Mouse (Mus musculus) liver, embryonic 11.5 days (tissue): ENCODE data around the gene Enho. TPM values are rescaled to one million over a fixed set of nuclear protein-coding genes. Genes with fewer than 3 reads are reported as not detected.

Experiments
- polyA plus RNA-seq: library from polyadenylated mRNA; unstranded; fragments of >200 nt; fragmentation: Nextera tagmentation; extraction: Ambion mirVana; gene quantifications from 2 replicates; pipeline ENCODE4 v1.2.1, GENCODE M21; 2014

Enho gene
- polyA plus RNA-seq, 1 experiment from 2014 or later = 3.7 TPM

Other genes with a start within 250 kb of the Enho start
- gene Kif24, start 175.4 kb downstream of the Enho start, polyA plus RNA-seq = 6.2 and 8.6 TPM in 2 replicates
- 45.5 and 49.0 TPM in 2 replicates for gene Nudt2, start 175.2 kb downstream of the Enho start, polyA plus RNA-seq
- gene AI464131, start 137.2 kb downstream of the Enho start, polyA plus RNA-seq = 1.5 TPM in 2 replicates
- 0.43 TPM in 1 of 2 replicates, not detected in the other for gene 1110017D15Rik, start 123.0 kb downstream of the Enho start, polyA plus RNA-seq
- 1.4 and 2.0 TPM in 2 replicates for gene Fam219a, start 70.8 kb downstream of the Enho start, polyA plus RNA-seq
- 1.6 TPM in 2 replicates for gene Dnaic1, start 70.5 kb downstream of the Enho start, polyA plus RNA-seq
- gene Cntfr, start 56.8 kb upstream of the Enho start, polyA plus RNA-seq = 5.2 and 6.0 TPM in 2 replicates
- 66.8 and 72.9 TPM in 2 replicates for gene Il11ra1, start 59.7 kb upstream of the Enho start, polyA plus RNA-seq
- 67.8 and 71.2 TPM in 2 replicates for gene Rpp25l, start 73.2 kb upstream of the Enho start, polyA plus RNA-seq
- gene Dctn3, start 82.8 kb upstream of the Enho start, polyA plus RNA-seq = 107 and 118 TPM in 2 replicates
- gene Arid3c, start 90.8 kb upstream of the Enho start, polyA plus RNA-seq = not detected in 2 replicates
- 40.7 and 45.8 TPM in 2 replicates for gene Galt, start 114.9 kb upstream of the Enho start, polyA plus RNA-seq
- 87.5 and 90.5 TPM in 2 replicates for gene Sigmar1, start 115.8 kb upstream of the Enho start, polyA plus RNA-seq
- gene Ccl27a, start 133.9 kb upstream of the Enho start, polyA plus RNA-seq = 14.4 TPM in 2 replicates